Mouse (Mus musculus): ENCODE data around the gene 4930404H24Rik.

- TF ChIP-seq POLR2A (IDR thresholded peaks at IDR 0.05; ENCODE audit: extremely low read depth, insufficient read depth, low read length) (no peak), CTCF (IDR thresholded peaks at IDR 0.05; ENCODE audit: extremely low read depth, insufficient read depth, low read length) (no peak)
These were observed 3.7 kb downstream of the 4930404H24Rik start for GRCm38 (mm10) chr2:153496301-153496700.

Data from cortical plate, adult 2 months (tissue).